Mouse (Mus musculus): ENCODE measurements around the gene Gli2. TPM values are rescaled to one million over a fixed set of nuclear protein-coding genes. Genes with fewer than 3 reads are reported as not detected.

Gene Gli2
- 1 to 10 TPM; 2.7 to 3.4 TPM for total RNA-seq (2021)

DNA sequence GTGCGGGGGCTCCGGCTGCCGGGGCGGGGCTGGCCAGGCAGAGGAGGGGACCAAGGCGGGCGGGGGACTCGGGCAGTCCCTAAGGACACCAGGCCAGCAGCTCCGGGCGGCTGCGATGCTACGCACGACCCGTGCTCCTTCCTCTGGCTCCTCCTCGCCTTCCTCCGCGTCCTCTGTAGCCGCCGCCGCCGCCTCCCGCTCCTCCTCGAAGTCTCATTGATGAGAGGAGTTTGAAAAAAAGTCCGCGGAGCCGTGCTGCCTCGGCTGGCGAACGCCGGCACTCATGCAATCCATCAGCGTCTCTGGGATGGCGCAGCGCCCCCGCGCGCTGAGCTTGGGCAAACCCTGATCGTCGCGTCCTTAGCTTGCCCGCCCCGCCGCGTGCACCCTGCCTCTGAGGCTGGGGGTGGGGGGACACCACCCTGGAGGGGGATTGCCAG, at the start of gene Gli2:
TSS of gene Gli2 (minus strand) at position 218 of the 440 bp plus-strand sequence.
- peak; percentile 79 to 86 for DNase-seq (ENCODE audit: low spot score in 2 of 2)
- intact Hi-C loops (cut with DNase I), result loop anchor here (2.0 to 5.0 kb wide), 2 partner anchors 76 to 143 kb away; no protein-coding TSS in a partner anchor

GRCm38 (mm10) chr1:119097921-119098521, 44.6 kb upstream of the Gli2 start:
- no peak for DNase-seq (ENCODE audit: low spot score in 2 of 2)
- intact Hi-C loops (cut with DNase I), result no loop called here

DNA sequence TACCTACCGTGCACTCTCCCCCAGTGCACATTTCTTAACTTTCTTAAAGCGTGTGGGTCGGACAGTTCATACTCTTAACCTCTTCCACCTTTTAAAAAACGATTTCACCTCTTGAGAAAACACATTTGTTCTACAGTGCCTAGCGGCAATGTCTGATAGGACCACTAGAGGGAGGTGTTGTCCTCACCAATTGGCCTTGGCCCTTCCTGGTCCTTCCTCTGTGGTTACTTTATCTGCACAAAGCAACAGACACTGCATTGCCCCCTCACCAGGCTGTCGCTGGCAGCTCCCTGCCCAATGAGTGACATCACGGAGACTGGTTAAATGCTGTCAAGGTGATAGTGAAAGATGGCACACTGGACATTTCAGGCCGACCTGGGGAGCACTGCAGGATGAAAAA, 40.3 kb upstream of the Gli2 start:
- DNase-seq (ENCODE audit: low spot score in 2 of 2), result peak; percentile 65 to 74
- intact Hi-C loops (cut with DNase I), result loop anchor here (1.0 to 5.0 kb wide), 3 partner anchors 330 to 389 kb away; no protein-coding TSS in a partner anchor

- intact Hi-C loops (cut with DNase I), result loop anchor here (5.0 kb wide), 4 partner anchors 352 to 837 kb away; no protein-coding TSS in a partner anchor
- no peak for DNase-seq (ENCODE audit: low spot score in 2 of 2)
These were observed 36.6 kb upstream of the Gli2 start for GRCm38 (mm10) chr1:119089887-119090620.

- peak; percentile 85 to 87 for DNase-seq (ENCODE audit: low spot score in 2 of 2)
- intact Hi-C loops (cut with DNase I), result loop anchor here (5.0 kb wide), 2 partner anchors 590 to 840 kb away; no protein-coding TSS in a partner anchor
These were observed 34.1 kb upstream of the Gli2 start for GRCm38 (mm10) chr1:119087539-119087938.

DNA sequence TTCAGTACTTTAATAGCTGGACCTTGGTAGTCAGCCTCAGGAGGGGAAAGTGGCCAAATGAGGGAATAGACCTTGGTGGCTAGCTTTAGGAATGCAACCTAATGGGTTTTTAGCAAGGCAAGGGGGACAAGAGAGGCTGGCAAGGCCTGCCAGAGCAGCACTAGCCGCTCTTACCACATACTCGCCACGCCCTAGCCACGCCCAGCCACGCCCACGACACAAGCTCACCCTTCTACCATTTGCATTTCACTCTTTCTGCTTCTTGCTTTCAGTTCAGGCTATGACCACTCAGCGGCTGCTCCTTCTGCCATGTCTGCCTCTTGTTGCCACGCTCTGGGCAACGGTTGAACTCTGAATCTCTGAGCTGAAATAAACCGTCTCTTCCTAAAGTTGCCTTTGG, 32.4 kb upstream of the Gli2 start:
- no peak for DNase-seq (ENCODE audit: low spot score in 2 of 2)
- intact Hi-C loops (cut with DNase I), result loop anchor here (5.0 kb wide), 2 partner anchors 592 to 842 kb away; no protein-coding TSS in a partner anchor

DNA sequence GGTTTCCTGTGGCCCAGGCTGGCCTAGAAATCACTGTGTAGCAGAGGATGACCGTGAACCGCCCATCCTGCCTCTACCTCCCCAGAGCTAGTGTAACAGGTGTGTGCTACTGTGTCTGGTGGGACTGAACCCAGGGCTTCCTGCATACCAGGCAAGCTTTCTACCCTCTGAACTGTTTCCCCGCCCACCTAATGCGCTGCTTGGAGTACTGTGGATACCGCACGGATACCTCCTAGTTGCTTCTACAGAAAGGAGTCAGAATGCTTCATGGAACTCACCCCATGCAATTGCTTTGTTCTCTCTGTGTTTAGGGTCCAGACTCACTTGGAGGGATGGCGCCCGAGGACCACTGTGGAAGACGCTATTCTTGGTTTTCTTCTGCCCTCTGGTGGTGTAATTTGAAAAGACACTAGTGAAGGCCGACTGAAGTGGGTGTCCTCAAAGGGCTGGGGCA, 30.1 kb upstream of the Gli2 start:
- peak; percentile 64 to 65 for DNase-seq (ENCODE audit: low spot score in 2 of 2)
- intact Hi-C loops (cut with DNase I), result loop anchor here (1.0 kb wide), 1 partner anchor 314 kb away; no protein-coding TSS in a partner anchor

GRCm38 (mm10) chr1:119082231-119082991, 29.0 kb upstream of the Gli2 start:
- intact Hi-C loops (cut with DNase I), result no loop called here
- peak; percentile 42 to 52 for DNase-seq (ENCODE audit: low spot score in 2 of 2)

- no peak for DNase-seq (ENCODE audit: low spot score in 2 of 2)
- intact Hi-C loops (cut with DNase I), result no loop called here
These were observed 24.5 kb upstream of the Gli2 start for GRCm38 (mm10) chr1:119077933-119078332.

DNA sequence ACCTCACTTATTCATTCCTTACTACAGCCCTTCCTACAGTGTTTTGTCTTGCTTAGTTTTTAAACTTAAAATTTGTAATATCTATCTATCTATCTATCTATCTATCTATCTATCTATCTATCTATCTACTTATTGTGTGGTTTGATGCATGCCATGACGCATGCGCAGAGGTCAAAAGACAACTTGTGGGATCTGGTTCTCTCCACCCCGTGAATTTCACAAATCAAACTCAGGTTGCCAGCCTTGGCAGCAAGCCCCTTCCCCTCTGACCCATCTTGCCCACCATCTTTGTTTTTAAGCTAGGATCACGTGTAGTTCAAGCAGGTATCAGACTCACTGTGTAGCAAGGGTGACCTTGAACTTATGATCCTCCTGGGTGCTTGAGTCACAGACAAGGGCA, 22.9 kb upstream of the Gli2 start:
- intact Hi-C loops (cut with DNase I), result no loop called here
- DNase-seq (ENCODE audit: low spot score in 2 of 2), result no peak

GRCm38 (mm10) chr1:119075916-119076315, 22.5 kb upstream of the Gli2 start:
- DNase-seq (ENCODE audit: low spot score in 2 of 2), result no peak
- intact Hi-C loops (cut with DNase I), result no loop called here

- intact Hi-C loops (cut with DNase I), result no loop called here
These were observed 22.1 kb upstream of the Gli2 start for GRCm38 (mm10) chr1:119075500-119075899.

DNA sequence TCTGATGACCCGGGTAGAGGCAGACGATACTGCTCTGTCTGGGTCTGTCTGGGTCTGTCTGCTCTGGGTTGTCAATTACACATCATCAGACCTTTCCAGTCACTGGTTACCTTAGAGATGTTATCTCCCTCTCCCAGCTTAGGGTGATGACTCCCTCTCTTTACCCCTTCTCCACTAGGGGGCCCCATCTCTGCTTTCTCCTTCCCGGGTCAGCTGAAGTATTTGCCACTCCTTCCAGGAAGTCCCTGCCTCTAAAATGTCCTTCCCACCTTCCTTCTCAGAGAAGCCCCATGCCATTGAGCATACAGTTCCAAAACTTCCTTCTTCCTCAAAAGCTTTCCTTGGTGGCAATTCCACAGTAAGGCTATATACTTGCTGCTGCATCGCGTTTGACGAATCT, 21.5 kb upstream of the Gli2 start:
- no peak for DNase-seq (ENCODE audit: low spot score in 2 of 2)
- intact Hi-C loops (cut with DNase I), result no loop called here

More at GRCm38 (mm10) chr1:119075500-119075899, 22.1 kb upstream of the Gli2 start:
- no peak for DNase-seq (ENCODE audit: low spot score in 2 of 2)

DNA sequence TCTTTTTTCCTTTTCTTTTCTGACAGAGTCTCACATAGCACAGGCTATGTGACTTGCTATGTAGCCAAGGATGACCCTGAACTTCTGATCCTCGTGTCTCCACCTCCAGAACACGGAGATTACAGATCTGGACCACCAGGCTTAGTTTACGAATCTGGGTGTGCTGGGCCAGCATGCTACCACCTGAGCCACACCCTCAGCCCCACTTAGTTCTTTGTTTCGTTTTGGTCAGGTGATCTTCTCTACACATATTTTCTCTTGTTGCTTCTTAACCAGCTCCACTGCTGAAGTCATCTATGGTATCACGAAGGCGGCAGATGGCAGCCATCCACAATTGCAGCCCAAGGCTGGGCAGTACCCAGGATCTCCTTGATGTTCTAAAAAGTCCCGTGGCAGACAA, 20.5 kb upstream of the Gli2 start:
- no peak for DNase-seq (ENCODE audit: low spot score in 2 of 2)
- intact Hi-C loops (cut with DNase I), result no loop called here

GRCm38 (mm10) chr1:119064892-119065671, 11.7 kb upstream of the Gli2 start:
- intact Hi-C loops (cut with DNase I), result no loop called here
- no peak for DNase-seq (ENCODE audit: low spot score in 2 of 2)

GRCm38 (mm10) chr1:119056491-119056890, 3.1 kb upstream of the Gli2 start:
- DNase-seq (ENCODE audit: low spot score in 2 of 2), result no peak
- intact Hi-C loops (cut with DNase I), result no loop called here

DNA sequence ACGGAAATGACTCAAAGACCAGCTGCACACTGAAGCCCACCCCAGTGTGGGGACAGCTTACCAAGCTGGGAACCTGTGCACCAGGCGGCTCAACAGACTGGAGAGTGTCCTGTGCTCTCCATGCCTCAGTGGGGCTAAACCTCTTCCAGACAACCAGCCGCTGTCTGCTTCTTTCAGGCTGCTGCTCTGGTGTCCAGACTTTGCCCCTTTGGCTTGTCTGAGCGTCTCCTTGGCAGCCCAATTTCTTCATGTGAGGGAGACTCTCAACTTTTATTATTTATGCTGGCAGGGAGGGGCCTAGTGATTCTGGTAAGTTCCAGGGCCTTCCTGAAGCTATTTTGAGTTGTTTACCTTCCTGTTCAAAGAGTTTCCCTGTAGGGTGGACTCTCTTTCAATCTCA, 2.4 kb upstream of the Gli2 start:
- intact Hi-C loops (cut with DNase I), result no loop called here
- no peak for DNase-seq (ENCODE audit: low spot score in 2 of 2)

- no peak for DNase-seq (ENCODE audit: low spot score in 2 of 2)
- intact Hi-C loops (cut with DNase I), result loop anchor here (5.0 kb wide), 1 partner anchor 77 kb away; no protein-coding TSS in a partner anchor
These were observed 1.0 kb upstream of the Gli2 start for GRCm38 (mm10) chr1:119054468-119054867.

- peak in 1 of 2 experiments; percentile 7 for DNase-seq (ENCODE audit: low spot score in 2 of 2)
- intact Hi-C loops (cut with DNase I), result loop anchor here (2.0 to 5.0 kb wide), 2 partner anchors 77 to 143 kb away; no protein-coding TSS in a partner anchor
These were observed 494 bp upstream of the Gli2 start for GRCm38 (mm10) chr1:119053872-119054354.
